Comparison of ENCODE assay signal across 22 mouse cellular contexts in genomic region chr15:42915195-42915594, GRCm38 (mm10).
"Had no signal": no experiment of that assay in that cellular context is flagged by ENCODE, and none has a peak within 500 bp of the region (broad histone marks: within the 10 kb centered on the region; RNA-seq: fewer than 3 reads in every experiment).

No protein-coding gene starts in this region.

- ATAC-seq: liver, embryonic 12.5 days; midbrain, embryonic 16.5 days had no signal

- H3K4me1 ChIP-seq: limb, embryonic 10.5 days; limb, embryonic 13.5 days; liver, embryonic 12.5 days; liver, embryonic 15.5 days; lung, embryonic 15.5 days; neural tube, embryonic 12.5 days; stomach, embryonic 15.5 days had no signal

- H3K9ac ChIP-seq: limb, embryonic 13.5 days; liver, embryonic 12.5 days; liver, embryonic 15.5 days; lung, embryonic 15.5 days; neural tube, embryonic 12.5 days; stomach, embryonic 15.5 days had no signal

- H3K36me3 ChIP-seq: limb, embryonic 10.5 days; limb, embryonic 13.5 days; liver, embryonic 12.5 days; liver, embryonic 15.5 days; lung, embryonic 15.5 days; neural tube, embryonic 12.5 days; stomach, embryonic 15.5 days had no signal

- H3K4me2 ChIP-seq: limb, embryonic 13.5 days; liver, embryonic 12.5 days; liver, embryonic 15.5 days; lung, embryonic 15.5 days; midbrain, embryonic 11.5 days; neural tube, embryonic 12.5 days; stomach, embryonic 15.5 days had no signal

- H3K27me3 ChIP-seq: liver, embryonic 12.5 days; liver, embryonic 15.5 days; lung, embryonic 15.5 days; megakaryocyte, embryonic 14.5 days; neural tube, embryonic 12.5 days; stomach, embryonic 15.5 days had no signal

- H3K9me3 ChIP-seq: limb, embryonic 10.5 days; limb, embryonic 13.5 days; liver, embryonic 12.5 days; liver, embryonic 15.5 days; lung, embryonic 15.5 days; megakaryocyte, embryonic 14.5 days; neural tube, embryonic 12.5 days; stomach, embryonic 15.5 days had no signal

- H3K27ac ChIP-seq: kidney, postnatal 0 days; layer of hippocampus, adult 2 months; limb, embryonic 10.5 days; limb, embryonic 13.5 days; liver, embryonic 12.5 days; liver, embryonic 15.5 days; lung, embryonic 15.5 days; neural tube, embryonic 12.5 days; stomach, embryonic 15.5 days had no signal

- DNase-seq: kidney, adult 2 months; layer of hippocampus, adult 9-11 months; liver; lung, adult 18-20 months; lung, postnatal 10 days; lung, postnatal 36 days; retina, postnatal 1 day; right cerebral cortex, postnatal 25 days; spleen, adult 18-20 months; thymus, postnatal 25 days had no signal

- H3K4me3 ChIP-seq: layer of hippocampus, adult 2 months; limb, embryonic 10.5 days; limb, embryonic 13.5 days; liver, embryonic 12.5 days; liver, embryonic 15.5 days; lung, embryonic 15.5 days; megakaryocyte, embryonic 14.5 days; neural tube, embryonic 12.5 days; stomach, embryonic 15.5 days had no signal
